Mouse (Mus musculus) right cerebral cortex, postnatal 25 days (tissue): ENCODE measurements around the gene Cox7b2.
"Not testable (repeated sequence)": the region's sequence is repeated elsewhere in the genome, so short reads cannot be mapped to it uniquely, and the experiment has no call there.

ENCODE experiments used
- DNase-seq: peaks from one replicate; pipeline ENCODE4 v3.0.0; 2022

Gene Cox7b2

DNA sequence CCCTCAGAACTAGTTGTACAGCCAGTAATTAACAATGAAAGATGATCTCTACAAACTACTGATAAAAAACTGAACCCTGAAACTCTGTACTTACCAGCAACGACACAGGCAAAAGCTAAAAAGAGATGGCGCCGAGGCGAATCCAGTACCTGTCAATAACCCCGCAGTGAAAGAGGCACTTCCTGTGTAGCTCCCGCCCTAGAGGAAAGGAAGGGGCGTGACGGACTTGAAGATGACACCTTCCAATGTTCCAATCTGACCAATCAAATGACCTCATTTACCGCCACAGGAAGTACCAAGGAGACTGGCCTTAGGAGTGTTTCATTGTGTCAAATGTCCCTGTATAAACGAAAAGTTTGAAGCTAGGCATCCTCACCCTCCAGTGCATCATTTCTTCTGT is at the start of gene Cox7b2:
Cox7b2 (minus strand) TSS at position 127 of the 400 bp plus-strand sequence.
- no peak for DNase-seq

DNA sequence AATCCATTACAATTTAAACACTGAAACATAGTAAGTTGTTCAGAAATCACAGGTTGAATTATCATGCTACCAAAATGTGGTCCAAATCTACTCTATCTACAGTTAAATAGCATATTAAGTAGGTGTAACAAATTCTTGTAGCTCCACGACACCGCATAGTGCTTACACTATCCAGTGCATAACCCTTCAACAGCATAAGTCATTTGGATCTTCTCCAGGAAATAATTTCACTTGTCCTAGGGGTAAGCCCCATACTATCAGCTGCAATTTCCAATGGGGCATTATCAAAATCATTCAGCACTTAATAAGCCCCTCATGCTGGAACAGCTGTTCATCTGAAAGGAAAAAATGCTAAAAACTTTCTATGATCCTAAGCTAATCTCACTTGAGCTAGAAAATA is 47.3 kb upstream of the Cox7b2 start:
- DNase-seq = no peak

DNA sequence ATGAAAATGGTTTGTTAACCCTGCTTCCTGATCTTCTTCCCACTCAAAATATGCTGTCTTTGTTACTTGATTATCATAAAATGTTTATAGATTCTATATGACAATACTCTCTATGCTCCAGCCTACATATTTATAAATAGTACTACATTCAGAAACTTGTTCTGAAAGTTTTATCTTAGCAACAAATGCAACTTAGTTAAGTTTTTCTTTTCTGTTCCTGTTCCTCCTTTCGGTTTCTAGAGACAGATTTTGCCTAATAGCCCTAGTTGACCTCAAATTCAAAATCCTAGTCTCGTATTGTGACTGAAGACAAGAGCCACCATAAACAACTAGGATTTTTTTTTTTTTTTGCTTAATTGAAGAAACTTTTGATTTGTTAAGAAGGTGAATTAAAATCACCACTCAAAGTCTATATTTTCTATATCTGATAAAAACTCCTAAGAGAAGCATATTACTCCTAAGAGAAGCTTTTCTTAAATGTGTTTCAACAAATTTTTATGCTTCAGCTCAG is 45.8 kb upstream of the Cox7b2 start:
- no peak for DNase-seq

DNA sequence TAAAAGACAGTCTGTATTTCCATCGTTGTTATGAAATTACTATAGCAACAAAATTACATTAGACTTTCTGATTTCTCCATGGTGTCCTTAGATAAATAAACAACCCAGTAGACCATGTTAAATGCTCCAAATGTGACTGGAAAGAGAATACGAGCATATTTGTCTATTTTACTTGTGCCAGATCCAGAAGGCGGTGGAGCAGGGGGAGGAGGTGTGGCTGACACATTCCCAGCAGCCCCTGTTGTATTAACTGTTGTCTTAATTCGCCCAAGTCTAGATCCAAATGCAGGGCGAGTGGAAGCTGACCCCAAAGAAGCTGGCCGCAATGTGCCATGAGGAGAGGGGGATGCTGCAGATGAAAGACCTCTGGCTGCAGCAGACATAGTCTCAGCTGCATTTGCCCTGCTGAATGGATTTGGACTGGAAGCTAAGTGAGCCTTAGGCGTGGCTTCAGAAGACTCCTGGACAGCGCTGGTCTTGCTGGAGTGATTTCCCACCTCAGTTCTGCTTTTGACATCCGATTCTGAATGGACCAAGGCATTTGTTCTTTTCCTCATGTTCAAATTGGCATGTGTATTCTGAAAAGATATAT is 23.7 kb upstream of the Cox7b2 start:
- DNase-seq = no peak

DNA sequence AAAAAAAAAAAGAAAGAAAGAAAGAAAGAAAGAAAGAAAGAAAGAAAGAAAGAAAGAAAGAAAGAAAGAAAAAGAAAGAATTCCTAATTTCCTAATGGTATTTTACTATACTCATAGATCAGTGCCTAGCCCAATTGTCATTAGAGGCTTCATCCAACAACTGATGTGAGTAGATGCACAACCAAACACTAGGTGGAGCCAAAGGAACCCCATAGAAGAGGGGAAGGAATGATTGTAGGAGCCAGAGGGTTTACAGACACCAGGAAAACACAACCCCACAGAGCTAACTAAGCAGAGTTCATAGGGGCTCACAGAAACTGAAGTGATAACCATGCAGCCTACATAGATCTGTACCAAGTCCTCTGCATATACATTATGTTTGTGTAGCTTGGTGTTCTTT is 2.5 kb downstream of the Cox7b2 start:
- no peak for DNase-seq

DNA sequence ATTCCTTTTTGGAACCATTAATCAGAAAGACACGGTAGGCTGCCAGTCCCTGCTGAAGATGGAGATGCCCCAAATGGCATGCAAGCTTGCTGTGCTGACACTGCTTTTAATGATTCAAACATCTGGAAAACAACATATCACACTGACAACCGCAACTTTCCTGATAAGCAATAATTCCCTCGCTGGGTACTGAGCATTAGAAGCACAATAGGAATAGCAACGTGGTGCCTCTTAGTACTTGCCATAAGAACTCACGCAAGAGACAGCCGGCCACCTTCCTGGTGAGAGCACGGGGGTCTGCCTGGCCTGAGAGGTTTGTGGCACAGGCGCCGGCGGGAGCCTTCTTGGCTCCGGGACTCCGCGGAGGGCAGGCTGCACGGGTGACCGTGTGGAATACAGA is 22.5 kb downstream of the Cox7b2 start:
- DNase-seq = not testable (repeated sequence)

DNA sequence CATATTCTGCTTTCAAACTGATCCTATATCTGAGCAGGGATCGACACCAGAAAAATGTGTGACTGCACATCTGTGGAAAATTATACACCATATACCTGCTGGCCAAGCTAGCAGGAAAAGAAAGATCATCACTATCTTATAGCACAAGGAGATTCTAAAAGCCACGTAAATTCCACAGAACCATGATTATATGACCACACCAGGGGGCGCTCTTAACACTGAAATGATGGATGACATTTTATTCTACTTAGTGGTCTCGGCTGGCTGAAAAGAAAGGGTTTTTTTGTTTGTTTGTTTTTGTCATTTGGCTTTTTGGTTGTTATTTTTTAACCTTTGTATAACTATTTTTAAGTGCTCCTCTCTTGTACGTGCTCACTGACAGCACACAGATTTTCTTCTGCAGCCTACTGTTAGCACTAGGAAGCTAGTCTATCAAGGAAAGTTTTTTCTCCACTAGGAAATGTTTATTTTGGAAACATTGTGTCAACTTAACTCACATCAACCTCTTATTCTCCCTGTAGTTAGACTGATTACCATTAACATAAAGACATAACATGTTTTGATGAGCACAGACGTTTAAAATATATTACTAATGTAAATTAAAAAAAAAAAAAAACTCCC is 45.8 kb downstream of the Cox7b2 start:
- peak; percentile 53 for DNase-seq

DNA sequence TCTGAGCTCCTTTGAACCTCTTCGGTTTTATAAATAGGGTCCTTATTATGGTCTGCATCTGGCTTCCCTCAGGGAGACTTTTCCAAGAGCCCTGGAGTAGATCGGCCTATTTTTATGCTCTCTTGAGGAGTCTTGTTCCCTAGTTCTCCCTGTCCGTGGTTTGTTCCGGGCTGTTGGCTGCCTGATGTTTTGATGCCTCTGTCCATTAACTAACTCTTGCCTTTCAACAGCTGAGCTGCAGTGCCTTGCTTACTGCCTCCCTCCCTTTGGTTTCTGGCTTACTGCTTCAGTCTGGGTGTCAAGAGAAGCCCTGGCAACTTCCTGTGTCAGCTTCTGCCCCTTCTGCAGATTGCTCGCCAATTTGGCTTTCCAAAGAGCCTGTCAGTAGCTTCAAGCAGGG is 52.4 kb downstream of the Cox7b2 start:
- no peak for DNase-seq

DNA sequence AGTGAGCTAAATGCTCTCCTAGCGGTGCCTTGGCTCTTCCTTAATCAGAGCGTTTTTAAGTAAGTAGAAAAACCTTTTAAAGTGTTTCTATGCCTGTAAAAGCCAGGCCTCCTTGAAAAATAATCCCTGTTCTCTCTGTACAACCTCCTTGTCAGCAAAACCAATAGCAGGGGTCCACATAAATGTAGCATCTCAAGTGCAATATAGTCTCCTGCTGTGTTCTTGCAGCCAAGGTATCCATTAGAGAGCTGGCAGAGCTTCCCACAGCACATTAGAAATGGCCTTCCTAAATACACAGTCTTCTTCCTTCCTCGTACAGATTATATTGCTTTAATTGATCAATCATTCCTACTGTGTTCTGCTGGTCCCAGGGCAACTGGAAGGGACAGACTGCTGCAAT is 91.0 kb downstream of the Cox7b2 start:
- no peak for DNase-seq

DNA sequence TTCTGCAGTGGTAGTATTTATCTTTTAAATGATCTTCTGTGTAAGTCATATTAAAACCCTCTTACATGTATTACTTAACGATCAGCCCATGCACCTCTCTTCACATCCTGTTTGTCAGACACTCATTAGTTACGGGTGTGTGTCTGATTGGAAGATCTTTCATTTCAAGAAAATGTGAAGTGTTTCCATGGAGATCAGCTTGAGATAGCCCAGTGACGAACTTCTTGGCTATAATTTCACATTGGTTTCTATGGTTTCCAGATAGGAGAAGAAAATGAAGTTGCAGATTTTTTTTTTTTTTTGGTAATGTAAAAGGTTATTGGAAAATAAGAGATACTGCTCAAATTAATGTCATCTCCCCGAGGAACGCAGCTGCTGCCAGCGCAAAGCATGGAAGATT is 107.8 kb downstream of the Cox7b2 start:
- DNase-seq = no peak
